Mouse (Mus musculus) lung, adult 2 months (tissue): ENCODE measurements around the gene Lamtor4.
A peak's percentile ranks its signal among the peaks of the same experiment; 100 is the strongest.

Source experiments
- CTCF ChIP-seq: fragments of 200-500 bp; IDR thresholded peaks from 2 replicates; pipeline ENCODE4 v1.5.1; 2011; ENCODE audit warnings: mild to moderate bottlenecking, low read length, control low read depth; ENCODE audit not compliant: insufficient read depth
- POLR2A ChIP-seq: fragments of 200-500 bp; IDR thresholded peaks from 2 replicates; pipeline ENCODE4 v1.6.1; 2011; ENCODE audit warnings: low read depth, mild to moderate bottlenecking, control low read depth, low read length, borderline replicate concordance; ENCODE audit errors: extremely low read depth

- TF ChIP-seq CTCF (no peak), POLR2A (peak; percentile 91; the same call in 1 of the 2 replicates)
These were observed at the start of gene Lamtor4 for GRCm38 (mm10) chr5:138255353-138256093.
